Mouse (Mus musculus) embryonic fibroblast, embryonic 13.5 days (primary cell): ENCODE measurements around the gene Rgs6. TPM values are rescaled to one million over a fixed set of nuclear protein-coding genes. Genes with fewer than 3 reads are reported as not detected.

Source experiments
- H3K27ac ChIP-seq: 2 replicates; pipeline ENCODE4 v1.5.1; 2012; ENCODE audit warnings: low read length, control low read depth, inconsistent platforms; ENCODE audit not compliant: insufficient read depth
- H3K4me1 ChIP-seq: 2 replicates; pipeline ENCODE4 v1.6.1; 2011; ENCODE audit warnings: low read length; ENCODE audit not compliant: control insufficient read depth, insufficient read depth
- H3K4me3 ChIP-seq: 2 replicates; pipeline ENCODE4 v1.5.1; 2011; ENCODE audit warnings: mild to moderate bottlenecking, control low read depth, low read length; ENCODE audit not compliant: insufficient read depth
- CTCF ChIP-seq: IDR thresholded peaks from 2 replicates; pipeline ENCODE4 v1.5.1; 2011; ENCODE audit warnings: mild to moderate bottlenecking, control low read depth, low read length, moderate library complexity, borderline replicate concordance; ENCODE audit not compliant: insufficient read depth
- POLR2A ChIP-seq: IDR thresholded peaks from 2 replicates; pipeline ENCODE4 v1.6.1; 2011; ENCODE audit warnings: low read depth, mild to moderate bottlenecking, control low read depth, low read length, moderate library complexity
- polyA plus RNA-seq: library from polyadenylated mRNA; stranded (reverse); fragments of >200 nt; gene quantifications from 2 replicates; pipeline ENCODE4 v1.2.4, GENCODE M21; 2011; ENCODE audit warnings: low read depth; ENCODE audit not compliant: missing spikeins, insufficient read length

The Rgs6 gene
- polyA plus RNA-seq, 1 experiment = 3.0 TPM

DNA sequence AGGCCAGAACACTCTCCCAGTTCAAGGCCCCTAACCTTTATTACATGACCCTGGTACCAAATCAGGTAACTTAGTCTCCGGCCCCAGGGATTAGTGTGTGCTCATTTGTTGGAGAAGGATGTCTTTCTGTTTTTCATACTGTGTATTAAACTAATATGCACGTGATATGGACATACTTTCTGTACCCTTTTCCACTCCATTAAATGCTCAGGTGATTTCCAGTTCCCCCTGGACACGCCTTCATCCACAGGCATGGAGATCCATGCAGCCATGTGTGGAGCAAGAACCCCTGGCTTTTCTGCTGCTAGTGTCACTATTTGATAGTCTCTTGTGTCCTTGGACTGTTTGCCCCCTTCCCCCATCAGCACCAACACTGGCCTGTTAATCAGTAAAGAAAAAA is 390.2 kb downstream of the Rgs6 start:
- TF ChIP-seq CTCF (no peak), POLR2A (no peak)
- Histone ChIP-seq H3K4me1 (no peaks in the 10 kb centered on the region), H3K4me3 (no peak overlapping the region), H3K27ac (no peak overlapping the region)

GRCm38 (mm10) chr12:82982716-82983115 is 394.6 kb downstream of the Rgs6 start:
- no peak for TF ChIP-seq CTCF
- no peak for TF ChIP-seq POLR2A
- no peaks in the 10 kb centered on the region for H3K4me1 ChIP-seq
- H3K4me3 ChIP-seq = no peak overlapping the region
- H3K27ac ChIP-seq = no peak overlapping the region

DNA sequence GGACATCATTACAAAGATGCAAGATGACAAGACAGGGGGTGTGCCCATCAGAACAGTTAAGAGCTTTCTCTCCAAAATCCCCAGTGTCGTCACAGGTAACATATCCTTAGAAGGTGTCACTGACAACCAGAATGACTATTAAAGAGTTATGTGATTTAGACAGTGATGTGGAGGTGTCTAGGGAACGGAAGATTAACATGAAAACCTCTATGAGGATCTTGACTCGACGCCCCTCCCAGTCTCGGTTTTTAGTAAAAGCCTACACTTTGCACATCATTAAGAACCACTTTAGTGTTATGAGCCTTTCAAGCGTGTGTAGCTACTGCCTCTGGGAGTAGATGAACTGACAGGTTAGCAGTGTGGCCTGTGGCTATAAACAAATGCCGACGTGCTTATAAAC is 397.2 kb downstream of the Rgs6 start:
- Histone ChIP-seq H3K4me3 (no peak overlapping the region), H3K27ac (no peak overlapping the region), H3K4me1 (no peaks in the 10 kb centered on the region; the same call in 1 of the 2 replicates)
- no peak for TF ChIP-seq POLR2A
- no peak for TF ChIP-seq CTCF

DNA sequence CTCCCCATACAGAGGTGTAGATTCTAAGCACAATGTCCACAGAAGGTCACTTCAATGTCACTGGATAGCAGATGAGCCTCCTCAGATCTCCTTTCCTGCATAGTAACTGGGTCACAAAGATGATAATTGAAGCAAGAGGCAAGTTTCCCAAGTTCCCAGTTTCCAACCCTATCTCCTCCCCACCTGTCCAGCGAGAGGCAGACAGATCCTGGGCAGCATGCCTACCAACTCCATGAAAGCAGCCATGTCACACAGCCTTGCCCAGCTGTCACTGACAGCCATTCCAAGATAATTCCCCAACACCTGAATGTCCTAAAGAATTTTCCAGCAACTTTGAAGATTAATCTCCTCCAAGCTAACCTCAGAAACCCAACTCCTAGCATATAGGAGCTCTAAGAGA is 399.6 kb downstream of the Rgs6 start:
- Histone ChIP-seq H3K4me1 (no peaks in the 10 kb centered on the region; the same call in 1 of the 2 replicates), H3K27ac (no peak overlapping the region), H3K4me3 (no peak overlapping the region)
- no peak for TF ChIP-seq POLR2A
- no peak for TF ChIP-seq CTCF

- TF ChIP-seq CTCF = no peak
- TF ChIP-seq POLR2A = no peak
- no peak overlapping the region for H3K4me3 ChIP-seq
- no peak overlapping the region for H3K27ac ChIP-seq
- H3K4me1 ChIP-seq = 0 out of 2 replicates have a peak, but pooled peaks cover 3% of the 10 kb centered on the region
Observed at GRCm38 (mm10) chr12:82993905-82994304, 405.8 kb downstream of the Rgs6 start.

GRCm38 (mm10) chr12:82996775-82997174 is 408.7 kb downstream of the Rgs6 start:
- TF ChIP-seq CTCF (no peak), POLR2A (no peak)
- H3K4me1 ChIP-seq = 0 out of 2 replicates have a peak, but pooled peaks cover 3% of the 10 kb centered on the region
- H3K27ac ChIP-seq = no peak overlapping the region
- no peak overlapping the region for H3K4me3 ChIP-seq

DNA sequence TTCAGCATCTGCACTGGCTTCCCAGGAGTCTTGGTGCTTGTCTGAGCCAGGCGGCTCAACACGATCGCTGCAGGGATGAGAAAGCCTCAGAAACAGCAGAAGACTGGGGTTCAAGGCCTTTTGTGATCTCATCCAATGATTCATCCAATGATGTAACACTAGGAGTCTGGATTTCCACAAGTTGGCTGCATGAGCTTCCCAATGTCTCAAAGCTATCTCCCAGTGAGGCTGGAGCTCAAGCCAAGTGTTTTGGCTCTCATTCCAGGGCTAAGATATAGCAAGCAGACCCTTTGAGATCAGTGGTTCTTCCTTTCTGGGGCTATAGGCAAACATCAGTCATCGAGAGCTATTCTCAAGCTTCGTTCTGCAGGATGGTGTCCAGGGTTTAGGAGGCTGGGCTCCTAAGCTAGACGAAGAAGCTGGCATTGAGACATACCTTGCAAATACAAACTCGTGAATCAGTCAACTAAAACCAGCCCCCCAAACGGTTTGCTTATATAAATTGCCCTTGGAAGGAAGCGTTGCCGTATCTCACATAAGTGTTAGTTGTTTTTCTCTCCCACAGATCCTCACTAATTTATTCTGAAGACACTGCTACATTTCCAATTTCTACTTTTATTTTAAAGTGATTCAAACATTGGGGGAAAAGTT is 410.7 kb downstream of the Rgs6 start:
- Histone ChIP-seq H3K27ac (no peak overlapping the region), H3K4me1 (peaks cover 6% of the 10 kb centered on the region), H3K4me3 (no peak overlapping the region)
- TF ChIP-seq POLR2A = no peak
- no peak for TF ChIP-seq CTCF

GRCm38 (mm10) chr12:82999333-83000032 is 411.4 kb downstream of the Rgs6 start:
- Histone ChIP-seq H3K27ac (no peak overlapping the region), H3K4me1 (peaks cover 6% of the 10 kb centered on the region), H3K4me3 (no peak overlapping the region)
- TF ChIP-seq CTCF (no peak), POLR2A (no peak)

DNA sequence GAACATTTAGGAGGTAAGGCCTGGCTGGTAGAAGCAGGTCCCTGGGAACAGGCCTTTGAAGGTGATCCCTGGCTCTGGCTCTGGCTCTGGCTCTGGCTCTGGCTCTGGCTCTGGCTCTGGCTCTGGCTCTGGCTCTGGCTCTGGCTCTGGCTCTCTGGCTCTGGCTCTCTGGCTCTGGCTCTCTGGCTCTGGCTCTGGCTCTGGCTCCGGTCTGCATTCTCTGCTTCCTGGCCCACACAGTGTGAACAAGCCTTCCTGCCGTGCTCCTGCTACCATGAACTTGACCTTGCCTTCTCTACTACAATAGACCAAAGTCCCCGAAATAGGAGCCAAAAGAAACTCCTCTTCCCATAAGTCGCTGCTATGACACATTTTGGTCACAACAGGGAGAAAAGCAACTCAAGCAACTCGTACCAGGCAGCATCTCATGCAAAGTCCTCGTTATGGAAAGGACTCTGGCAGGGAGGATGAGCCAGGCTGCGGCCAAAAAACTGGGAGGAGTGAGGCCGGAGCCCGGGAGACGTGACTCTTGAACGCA is 412.0 kb downstream of the Rgs6 start:
- no peak for TF ChIP-seq CTCF
- TF ChIP-seq POLR2A = no peak
- no peak overlapping the region for H3K4me3 ChIP-seq
- no peak overlapping the region for H3K27ac ChIP-seq
- peaks cover 6% of the 10 kb centered on the region for H3K4me1 ChIP-seq

DNA sequence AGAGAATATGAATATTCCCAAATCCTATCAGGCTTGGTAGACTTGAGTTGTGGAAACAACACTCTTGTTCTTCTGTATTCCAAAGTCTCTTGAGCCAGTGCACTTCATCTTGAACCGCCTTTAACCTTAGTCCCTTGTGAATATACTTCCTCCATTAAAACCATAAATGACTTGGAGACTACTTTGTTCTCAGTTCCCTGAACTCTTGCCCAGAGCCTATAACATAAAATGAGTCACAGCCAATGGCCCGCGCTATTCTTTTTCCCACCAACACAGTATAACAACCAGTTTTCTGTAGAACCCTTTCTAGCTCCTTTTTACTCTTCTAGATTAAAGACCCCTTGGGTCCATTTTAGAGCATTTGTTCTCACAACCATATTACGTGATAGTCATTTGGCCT is 412.9 kb downstream of the Rgs6 start:
- Histone ChIP-seq H3K4me1 (peaks cover 6% of the 10 kb centered on the region), H3K27ac (no peak overlapping the region), H3K4me3 (no peak overlapping the region)
- no peak for TF ChIP-seq POLR2A
- no peak for TF ChIP-seq CTCF
